Mouse (Mus musculus) intestine, embryonic 14.5 days (tissue): Measurements from ENCODE around the gene Tsga10. TPM values are rescaled to one million over a fixed set of nuclear protein-coding genes. Genes with fewer than 3 reads are reported as not detected.

Source experiments
- ATAC-seq: fragments of 200-750 bp; cut with Nextera tagmentation; replicated peaks from 2 replicates; pipeline ENCODE4 v1.8.0; 2017; ENCODE audit warnings: low read depth, moderate number of reproducible peaks, moderate TSS enrichment, moderate library complexity; ENCODE audit not compliant: low FRiP score, low TSS enrichment
- DNase-seq: peaks from one replicate; pipeline ENCODE4 v3.0.0-alpha.2; 2018; ENCODE audit warnings: low spot score
- H3K27ac ChIP-seq: fragments of 300-500 bp; sonication (generic); 2 replicates; pipeline ENCODE4 v1.5.1; 2014; ENCODE audit warnings: low read depth, mild to moderate bottlenecking, control low read depth
- H3K27me3 ChIP-seq: fragments of 300-500 bp; sonication (generic); replicated peaks from 2 replicates; pipeline ENCODE4 v1.6.1; 2014; ENCODE audit warnings: low read length, control low read depth; ENCODE audit not compliant: control insufficient read depth, insufficient read depth
- H3K36me3 ChIP-seq: fragments of 300-500 bp; sonication (generic); 2 replicates; pipeline ENCODE4 v1.6.1; 2014; ENCODE audit warnings: low read length, control low read depth; ENCODE audit not compliant: control insufficient read depth, insufficient read depth
- H3K4me1 ChIP-seq: fragments of 300-500 bp; sonication (generic); replicated peaks from 2 replicates; pipeline ENCODE4 v1.6.1; 2014; ENCODE audit warnings: low read length, control low read depth, mixed read lengths; ENCODE audit not compliant: control insufficient read depth, insufficient read depth
- H3K4me2 ChIP-seq: fragments of 300-500 bp; sonication (generic); 2 replicates; pipeline ENCODE4 v1.6.1; 2014; ENCODE audit warnings: low read length
- H3K4me3 ChIP-seq: fragments of 300-500 bp; sonication (generic); 2 replicates; pipeline ENCODE4 v1.5.1; 2014; ENCODE audit warnings: low read depth, low read length, control low read depth, mixed read lengths
- H3K9ac ChIP-seq: fragments of 300-500 bp; sonication (generic); 2 replicates; pipeline ENCODE4 v1.6.1; 2014; ENCODE audit warnings: mild to moderate bottlenecking, low read length
- H3K9me3 ChIP-seq: fragments of 300-500 bp; sonication (generic); 2 replicates; pipeline ENCODE4 v1.6.1; 2016; ENCODE audit warnings: low read length, control low read depth; ENCODE audit not compliant: control insufficient read depth
- WGBS: fragments of 180-500 bp; shearing (Covaris S2); extraction: QIAGEN DNeasy Blood & Tissue Kit; methylation state at CpG from one replicate; pipeline ENCODE4 v1.1.7; 2014; 5-methylcytosine and 5-hydroxymethylcytosine counted together
- polyA plus RNA-seq: library from polyadenylated mRNA; unstranded; fragments of >200 nt; fragmentation: Nextera tagmentation; extraction: Ambion mirVana; gene quantifications from 2 replicates; pipeline ENCODE4 v1.2.1, GENCODE M21; 2014

Tsga10 gene
- polyA plus RNA-seq, 1 experiment from 2014 or later: 4.9 TPM

DNA sequence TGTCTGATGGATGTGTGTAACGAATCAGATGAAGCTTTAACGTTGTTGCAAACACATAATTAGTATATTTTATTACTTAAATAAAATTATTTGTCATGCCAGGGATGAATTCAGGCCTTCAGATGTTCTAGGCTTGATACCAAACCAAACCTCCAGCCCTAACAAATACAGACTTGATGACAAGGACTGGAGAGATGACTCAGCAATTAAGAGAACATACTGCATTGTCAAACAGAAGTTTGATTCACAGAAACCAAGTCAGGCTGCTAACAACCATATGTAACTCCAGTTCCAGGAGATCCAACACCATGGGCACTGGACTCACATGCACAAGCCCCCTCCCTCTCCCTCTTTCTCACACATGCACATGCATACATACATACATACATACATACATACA lies 65.9 kb downstream of the Tsga10 start:
- H3K27me3 ChIP-seq: no peaks in the 10 kb centered on the region
- ATAC-seq (no peak), DNase-seq (no peak)
- no peak overlapping the region for H3K9ac ChIP-seq
- WGBS: 92% methylated on average over 2 of the region's 2 CpGs
- H3K36me3 ChIP-seq: no peaks in the 10 kb centered on the region
- no peaks in the 10 kb centered on the region for H3K4me1 ChIP-seq
- no peak overlapping the region for H3K27ac ChIP-seq
- no peaks in the 10 kb centered on the region for H3K9me3 ChIP-seq
- H3K4me3 ChIP-seq: no peak overlapping the region
- no peak overlapping the region for H3K4me2 ChIP-seq

DNA sequence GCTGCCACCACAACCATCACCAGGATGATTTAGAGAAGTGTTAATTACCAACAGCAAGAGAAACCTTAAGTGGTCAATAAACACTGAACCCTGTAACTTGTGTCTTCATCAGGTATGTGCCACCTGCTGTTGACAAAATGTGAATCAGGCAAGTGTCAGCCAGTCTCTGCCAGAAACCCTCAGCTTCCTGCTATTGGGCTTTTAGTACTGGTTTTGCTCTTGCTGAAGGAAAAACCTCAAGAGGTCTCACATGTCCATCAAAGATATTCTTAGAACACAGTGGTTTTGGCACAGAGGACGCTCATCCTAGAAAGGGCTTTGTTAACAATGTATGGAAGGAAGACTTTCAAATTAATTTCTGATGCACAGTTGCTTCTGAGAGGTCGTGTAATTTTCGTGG lies 66.7 kb downstream of the Tsga10 start:
- no peak for DNase-seq
- Histone ChIP-seq H3K27me3 (no peaks in the 10 kb centered on the region), H3K4me2 (no peak overlapping the region), H3K9me3 (no peaks in the 10 kb centered on the region), H3K4me1 (no peaks in the 10 kb centered on the region), H3K27ac (no peak overlapping the region), H3K4me3 (no peak overlapping the region), H3K9ac (no peak overlapping the region), H3K36me3 (no peaks in the 10 kb centered on the region)
- WGBS: 73% methylated on average over 3 of the region's 3 CpGs
- no peak for ATAC-seq

GRCm38 (mm10) chr1:37759407-37759806 lies 106.8 kb downstream of the Tsga10 start:
- no peak overlapping the region for H3K4me2 ChIP-seq
- no peak for DNase-seq
- no peak overlapping the region for H3K9ac ChIP-seq

DNA sequence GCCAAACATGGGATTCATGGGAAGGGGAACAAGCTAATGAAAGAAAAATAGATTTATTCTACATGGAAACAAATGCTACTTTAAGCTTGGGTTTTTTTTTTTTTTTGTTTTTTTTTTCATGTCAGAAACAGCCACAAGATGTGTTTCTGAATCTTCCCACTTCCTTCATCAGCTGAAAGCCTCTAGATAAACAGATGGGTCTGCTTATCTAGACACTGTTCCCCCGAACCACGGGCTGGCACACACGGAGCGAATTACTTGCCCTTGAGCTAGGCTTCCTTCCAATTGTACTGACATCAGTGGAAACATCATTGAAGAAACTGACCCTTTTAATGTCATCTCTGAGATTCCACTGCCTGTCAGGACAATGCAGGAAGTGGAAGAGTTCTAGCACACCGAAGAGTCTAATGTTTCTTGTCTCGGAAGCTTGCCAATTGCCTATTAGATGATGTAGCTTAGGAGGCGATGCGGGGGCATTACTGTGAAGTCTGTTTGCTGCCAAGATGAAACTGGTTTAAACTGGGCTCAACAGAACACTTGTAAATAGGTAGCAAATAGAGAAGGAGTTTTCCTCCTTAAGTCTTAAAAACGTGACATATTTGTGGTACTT lies 121.5 kb downstream of the Tsga10 start:
- ATAC-seq (no peak), DNase-seq (no peak)
- Histone ChIP-seq H3K9ac (no peak overlapping the region), H3K9me3 (no peaks in the 10 kb centered on the region), H3K4me2 (no peak overlapping the region), H3K4me3 (no peak overlapping the region), H3K36me3 (no peaks in the 10 kb centered on the region), H3K4me1 (no peaks in the 10 kb centered on the region), H3K27me3 (no peaks in the 10 kb centered on the region), H3K27ac (no peak overlapping the region)
- 76% methylated on average over 9 of the region's 9 CpGs for WGBS

More at GRCm38 (mm10) chr1:37759407-37759806, 106.8 kb downstream of the Tsga10 start:
- Histone ChIP-seq H3K9me3 (no peaks in the 10 kb centered on the region), H3K4me3 (no peak overlapping the region), H3K4me1 (no peaks in the 10 kb centered on the region), H3K27ac (no peak overlapping the region), H3K27me3 (no peaks in the 10 kb centered on the region), H3K36me3 (no peaks in the 10 kb centered on the region)
- ATAC-seq: no peak

GRCm38 (mm10) chr1:37742602-37743270 lies 123.5 kb downstream of the Tsga10 start:
- ATAC-seq: no peak
- H3K27me3 ChIP-seq: no peaks in the 10 kb centered on the region
- H3K4me1 ChIP-seq: no peaks in the 10 kb centered on the region
- H3K36me3 ChIP-seq: no peaks in the 10 kb centered on the region
- DNase-seq: no peak
- H3K9ac ChIP-seq: no peak overlapping the region
- H3K27ac ChIP-seq: no peak overlapping the region
- no peak overlapping the region for H3K4me2 ChIP-seq
- WGBS: 62% methylated on average over 14 of the region's 14 CpGs
- H3K4me3 ChIP-seq: no peak overlapping the region
- no peaks in the 10 kb centered on the region for H3K9me3 ChIP-seq

GRCm38 (mm10) chr1:37742126-37742525 lies 124.1 kb downstream of the Tsga10 start:
- ATAC-seq: no peak
- WGBS: 76% methylated on average over 11 of the region's 11 CpGs
- no peak overlapping the region for H3K4me3 ChIP-seq
- no peak overlapping the region for H3K4me2 ChIP-seq
- DNase-seq: no peak
- H3K4me1 ChIP-seq: no peaks in the 10 kb centered on the region
- no peaks in the 10 kb centered on the region for H3K9me3 ChIP-seq
- no peaks in the 10 kb centered on the region for H3K27me3 ChIP-seq
- no peak overlapping the region for H3K9ac ChIP-seq
- H3K36me3 ChIP-seq: no peaks in the 10 kb centered on the region
- H3K27ac ChIP-seq: no peak overlapping the region

GRCm38 (mm10) chr1:37740161-37740802 lies 125.9 kb downstream of the Tsga10 start:
- Histone ChIP-seq H3K27me3 (no peaks in the 10 kb centered on the region), H3K9me3 (no peaks in the 10 kb centered on the region), H3K4me1 (no peaks in the 10 kb centered on the region), H3K4me3 (no peak overlapping the region), H3K9ac (no peak overlapping the region), H3K4me2 (no peak overlapping the region), H3K36me3 (no peaks in the 10 kb centered on the region), H3K27ac (no peak overlapping the region)
- DNase-seq: no peak
- ATAC-seq: no peak
- 63% methylated on average over 8 of the region's 8 CpGs for WGBS

GRCm38 (mm10) chr1:37738895-37739294 lies 127.3 kb downstream of the Tsga10 start:
- H3K4me1 ChIP-seq: no peaks in the 10 kb centered on the region
- no peaks in the 10 kb centered on the region for H3K27me3 ChIP-seq
- WGBS: 60% methylated on average over 2 of the region's 2 CpGs
- ATAC-seq (no peak), DNase-seq (no peak)
- no peak overlapping the region for H3K27ac ChIP-seq
- no peak overlapping the region for H3K4me2 ChIP-seq
- H3K36me3 ChIP-seq: no peaks in the 10 kb centered on the region
- no peak overlapping the region for H3K4me3 ChIP-seq
- H3K9me3 ChIP-seq: no peaks in the 10 kb centered on the region
- no peak overlapping the region for H3K9ac ChIP-seq

DNA sequence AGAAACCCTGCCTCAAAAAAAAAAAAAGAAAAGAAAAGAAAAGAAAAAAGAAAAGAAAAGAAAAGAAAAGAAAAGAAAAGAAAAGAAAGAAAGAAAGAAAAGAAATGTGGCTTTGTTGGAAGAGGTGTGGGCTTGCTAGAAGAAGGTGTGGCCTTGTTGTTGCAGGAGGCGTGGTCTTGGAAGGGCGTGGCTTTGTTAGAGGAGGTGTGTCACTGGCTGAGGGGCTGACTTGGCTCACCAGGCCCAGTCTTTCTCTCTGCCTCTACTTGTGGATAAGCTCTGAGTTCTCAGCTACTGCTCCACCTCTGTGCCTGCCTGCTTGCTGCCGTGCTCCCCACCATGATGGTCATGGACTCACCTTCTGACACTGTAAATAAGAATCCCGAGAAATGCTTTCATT lies 129.2 kb downstream of the Tsga10 start:
- ATAC-seq: no peak
- DNase-seq: no peak
- Histone ChIP-seq H3K4me1 (no peaks in the 10 kb centered on the region), H3K9me3 (no peaks in the 10 kb centered on the region), H3K9ac (no peak overlapping the region), H3K27ac (no peak overlapping the region), H3K36me3 (no peaks in the 10 kb centered on the region), H3K4me2 (no peak overlapping the region), H3K27me3 (no peaks in the 10 kb centered on the region), H3K4me3 (no peak overlapping the region)
- 83% methylated on average over 4 of the region's 4 CpGs for WGBS
